Mouse (Mus musculus) liver, embryonic 13.5 days (tissue): ENCODE data around the gene Nfib. TPM values are rescaled to one million over a fixed set of nuclear protein-coding genes. Genes with fewer than 3 reads are reported as not detected.

ENCODE experiments used
- ATAC-seq: fragments of 200-750 bp; cut with Nextera tagmentation; 2 replicates; pipeline ENCODE4 v1.8.0; 2017; ENCODE audit warnings: low read depth, mild to moderate bottlenecking, moderate number of reproducible peaks, moderate library complexity
- DNase-seq: peaks from one replicate; pipeline ENCODE4 v3.0.0; 2022
- H3K27ac ChIP-seq: fragments of 300-500 bp; sonication (generic); 2 replicates; pipeline ENCODE4 v1.5.1; 2015; ENCODE audit warnings: moderate library complexity, mild to moderate bottlenecking, inconsistent platforms
- H3K27me3 ChIP-seq: fragments of 300-500 bp; sonication (generic); 2 replicates; pipeline ENCODE4 v1.6.1; 2015; ENCODE audit warnings: mild to moderate bottlenecking, inconsistent platforms
- H3K36me3 ChIP-seq: fragments of 300-500 bp; sonication (generic); 2 replicates; pipeline ENCODE4 v1.6.1; 2015; ENCODE audit warnings: mild to moderate bottlenecking, inconsistent platforms
- H3K4me1 ChIP-seq: fragments of 300-500 bp; sonication (generic); replicated peaks from 2 replicates; pipeline ENCODE4 v1.6.1; 2015; ENCODE audit warnings: inconsistent platforms
- H3K4me2 ChIP-seq: fragments of 300-500 bp; sonication (generic); 2 replicates; pipeline ENCODE4 v1.6.1; 2015; ENCODE audit warnings: inconsistent platforms, mild to moderate bottlenecking, moderate library complexity
- H3K4me3 ChIP-seq: fragments of 300-500 bp; sonication (generic); replicated peaks from 2 replicates; pipeline ENCODE4 v1.5.1; 2015; ENCODE audit warnings: mild to moderate bottlenecking, inconsistent platforms
- H3K9ac ChIP-seq: fragments of 300-500 bp; sonication (generic); 2 replicates; pipeline ENCODE4 v1.6.1; 2015; ENCODE audit warnings: mild to moderate bottlenecking, inconsistent platforms
- H3K9me3 ChIP-seq: fragments of 300-500 bp; sonication (generic); replicated peaks from 2 replicates; pipeline ENCODE4 v1.6.1; 2016; ENCODE audit warnings: inconsistent platforms
- WGBS: fragments of 180-500 bp; shearing (Covaris S2); methylation state at CpG from one replicate; pipeline ENCODE4 v1.1.7; 2015; ENCODE audit not compliant: insufficient replicate concordance; 5-methylcytosine and 5-hydroxymethylcytosine counted together
- polyA plus RNA-seq: library from polyadenylated mRNA; unstranded; fragments of >200 nt; fragmentation: Nextera tagmentation; extraction: Ambion mirVana; gene quantifications from 2 replicates; pipeline ENCODE4 v1.2.1, GENCODE M21; 2015

Nfib gene
- polyA plus RNA-seq, 1 experiment from 2014 or later, result 4.9 TPM

GRCm38 (mm10) chr4:82684088-82684715, 21.3 kb downstream of the Nfib start:
- Histone ChIP-seq H3K4me1 (no peaks in the 10 kb centered on the region), H3K27me3 (no peaks in the 10 kb centered on the region), H3K9ac (no peak overlapping the region), H3K27ac (no peak overlapping the region), H3K4me2 (no peak overlapping the region), H3K9me3 (no peaks in the 10 kb centered on the region), H3K4me3 (no peak overlapping the region), H3K36me3 (no peaks in the 10 kb centered on the region)
- no peak for ATAC-seq
- WGBS, result 57% methylated on average over 12 of the region's 12 CpGs
- no peak for DNase-seq

DNA sequence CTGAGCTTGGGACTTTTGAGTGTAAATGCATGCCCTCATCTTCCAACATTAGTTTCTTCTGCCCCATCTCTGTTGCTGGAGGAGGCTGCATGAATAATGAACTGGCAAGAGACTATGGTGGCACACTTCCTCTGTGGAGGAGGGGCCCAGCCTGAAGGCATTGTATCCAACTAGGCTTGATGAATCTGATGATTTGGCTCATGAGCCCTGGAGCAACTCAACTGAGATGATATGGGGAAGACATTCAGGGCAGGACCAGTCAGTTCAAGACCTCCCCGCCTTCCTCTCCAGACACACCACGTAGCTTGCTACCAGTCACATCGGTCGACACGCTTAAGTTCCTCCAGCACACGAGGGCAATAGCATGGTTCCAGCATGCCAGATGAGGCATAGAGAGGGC, 22.0 kb downstream of the Nfib start:
- no peak overlapping the region for H3K4me2 ChIP-seq
- no peak for DNase-seq
- H3K9ac ChIP-seq, result no peak overlapping the region
- no peak overlapping the region for H3K27ac ChIP-seq
- no peak overlapping the region for H3K4me3 ChIP-seq
- no peaks in the 10 kb centered on the region for H3K4me1 ChIP-seq
- no peaks in the 10 kb centered on the region for H3K9me3 ChIP-seq
- no peaks in the 10 kb centered on the region for H3K27me3 ChIP-seq
- 72% methylated on average over 6 of the region's 6 CpGs for WGBS
- H3K36me3 ChIP-seq, result no peaks in the 10 kb centered on the region
- no peak for ATAC-seq

- Histone ChIP-seq H3K4me1 (no peaks in the 10 kb centered on the region), H3K4me3 (no peak overlapping the region), H3K9ac (no peak overlapping the region), H3K27me3 (no peaks in the 10 kb centered on the region), H3K36me3 (no peaks in the 10 kb centered on the region), H3K9me3 (no peaks in the 10 kb centered on the region), H3K27ac (no peak overlapping the region), H3K4me2 (no peak overlapping the region)
- no peak for ATAC-seq
- DNase-seq, result no peak
- 75% methylated on average over 2 of the region's 2 CpGs for WGBS
Observed at GRCm38 (mm10) chr4:82676104-82676503, 29.4 kb downstream of the Nfib start.

DNA sequence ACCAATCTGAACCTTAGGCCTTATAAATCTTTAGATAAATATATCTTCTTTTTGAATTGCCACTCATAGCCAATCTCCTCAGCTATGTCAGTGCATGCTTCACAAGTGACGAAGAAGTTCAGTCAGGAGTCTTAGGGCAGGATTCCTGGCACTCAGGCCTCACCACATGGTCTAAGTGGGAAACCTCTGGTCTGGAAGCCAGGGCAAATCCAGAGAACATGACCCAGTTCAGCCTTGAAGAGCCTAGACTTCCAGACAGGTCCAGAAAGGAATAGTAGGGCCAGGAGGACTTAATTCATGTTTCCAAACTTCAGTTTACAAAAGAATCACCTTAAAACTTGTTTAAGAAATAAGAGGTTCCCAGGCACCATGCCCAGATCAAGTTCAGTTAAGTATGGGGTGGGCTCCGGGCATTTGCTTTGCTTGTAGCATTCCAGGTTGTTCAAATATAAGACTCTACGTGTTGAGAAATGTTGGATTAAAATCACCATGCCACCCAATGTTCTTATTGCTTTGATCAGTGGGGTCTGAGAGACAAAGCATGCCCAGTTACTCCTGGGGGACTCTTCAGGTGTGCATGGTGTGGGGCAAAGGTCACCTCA, 38.2 kb downstream of the Nfib start:
- no peaks in the 10 kb centered on the region for H3K27me3 ChIP-seq
- no peaks in the 10 kb centered on the region for H3K4me1 ChIP-seq
- H3K27ac ChIP-seq, result no peak overlapping the region
- 68% methylated on average over 3 of the region's 3 CpGs for WGBS
- DNase-seq (no peak), ATAC-seq (no peak)
- no peak overlapping the region for H3K9ac ChIP-seq
- no peaks in the 10 kb centered on the region for H3K36me3 ChIP-seq
- no peak overlapping the region for H3K4me3 ChIP-seq
- no peak overlapping the region for H3K4me2 ChIP-seq
- no peaks in the 10 kb centered on the region for H3K9me3 ChIP-seq

- Histone ChIP-seq H3K4me1 (no peaks in the 10 kb centered on the region), H3K9ac (no peak overlapping the region), H3K9me3 (no peaks in the 10 kb centered on the region), H3K27ac (no peak overlapping the region), H3K27me3 (no peaks in the 10 kb centered on the region), H3K36me3 (no peaks in the 10 kb centered on the region), H3K4me2 (no peak overlapping the region), H3K4me3 (no peak overlapping the region)
- ATAC-seq, result no peak
- no peak for DNase-seq
- 66% methylated on average over 7 of the region's 7 CpGs for WGBS
Observed at GRCm38 (mm10) chr4:82664436-82664835, 41.1 kb downstream of the Nfib start.

DNA sequence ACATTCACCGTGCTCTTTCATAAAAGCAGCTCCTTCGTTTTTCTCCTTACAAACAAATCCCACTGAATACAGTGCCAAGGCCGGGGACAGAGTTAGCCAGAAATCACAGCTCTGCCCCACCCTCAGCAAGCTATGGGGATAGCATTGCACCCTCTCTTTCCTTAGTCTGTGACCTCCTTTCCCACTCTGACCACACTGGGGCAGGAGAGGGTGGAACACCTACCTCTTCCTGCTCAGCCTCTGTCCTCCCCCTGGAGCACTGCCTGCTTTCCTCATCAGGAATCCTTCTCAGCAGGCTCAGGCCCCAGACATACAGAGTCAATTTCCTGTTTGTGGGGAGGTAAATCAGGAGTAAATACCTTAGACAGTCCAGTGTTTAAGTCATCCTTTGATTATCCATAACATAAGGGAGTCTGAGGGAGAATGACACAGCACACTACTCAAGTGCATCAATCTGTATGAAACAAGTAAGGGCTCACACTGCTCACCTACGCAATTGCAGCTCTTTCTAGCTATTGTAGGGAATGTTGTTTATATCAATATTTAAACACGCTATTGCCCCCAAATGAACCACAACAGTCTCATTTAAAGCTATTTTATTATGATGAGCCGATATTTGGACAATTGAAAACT, 41.7 kb downstream of the Nfib start:
- Histone ChIP-seq H3K4me2 (no peak overlapping the region), H3K27ac (no peak overlapping the region), H3K27me3 (no peaks in the 10 kb centered on the region), H3K4me1 (no peaks in the 10 kb centered on the region), H3K9me3 (no peaks in the 10 kb centered on the region), H3K9ac (no peak overlapping the region), H3K4me3 (no peak overlapping the region), H3K36me3 (no peaks in the 10 kb centered on the region)
- DNase-seq (no peak), ATAC-seq (no peak)
- WGBS, result 64% methylated on average over 6 of the region's 6 CpGs

DNA sequence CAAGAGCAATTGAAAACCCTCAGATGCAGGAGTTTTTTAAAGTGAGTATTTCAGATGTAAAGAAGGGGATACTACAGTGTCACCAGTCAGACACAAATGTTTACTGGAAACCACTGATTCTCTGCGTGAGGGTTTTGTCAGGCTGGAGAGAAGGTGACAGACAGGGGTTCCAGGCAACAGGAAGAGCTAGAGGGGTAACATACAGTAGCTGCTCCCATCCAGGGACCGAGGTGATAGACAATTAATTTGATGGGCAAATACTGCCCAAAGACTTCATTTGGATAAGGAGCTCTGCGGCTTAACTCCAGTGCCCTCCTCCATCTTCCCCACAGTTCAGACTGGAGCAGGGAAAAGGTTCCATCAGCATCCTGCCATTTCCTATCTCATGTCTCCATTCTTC, 42.9 kb downstream of the Nfib start:
- no peak overlapping the region for H3K4me2 ChIP-seq
- no peaks in the 10 kb centered on the region for H3K4me1 ChIP-seq
- 55% methylated on average over 3 of the region's 3 CpGs for WGBS
- no peaks in the 10 kb centered on the region for H3K27me3 ChIP-seq
- ATAC-seq, result no peak
- H3K9me3 ChIP-seq, result no peaks in the 10 kb centered on the region
- no peak overlapping the region for H3K27ac ChIP-seq
- DNase-seq, result no peak
- no peaks in the 10 kb centered on the region for H3K36me3 ChIP-seq
- no peak overlapping the region for H3K4me3 ChIP-seq
- H3K9ac ChIP-seq, result no peak overlapping the region

DNA sequence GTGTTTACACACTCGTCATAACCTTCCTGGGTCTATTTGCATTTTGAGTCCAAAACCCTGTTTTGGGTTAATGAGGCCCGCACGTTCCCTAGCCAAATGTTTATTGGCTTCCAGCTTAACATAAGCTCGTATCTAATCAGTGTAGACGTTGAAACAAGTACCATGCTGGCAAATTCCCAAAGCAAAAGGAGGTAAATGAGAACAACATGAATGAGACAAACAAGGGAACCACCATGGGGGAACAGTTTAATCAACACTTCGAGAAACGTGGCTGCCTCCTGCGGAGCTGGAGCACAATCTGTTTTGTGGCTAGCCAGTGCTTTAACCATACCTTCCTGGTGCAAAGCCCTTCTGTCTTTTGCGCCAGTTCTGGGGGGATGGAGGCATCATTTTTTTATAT, 43.3 kb downstream of the Nfib start:
- ATAC-seq, result no peak
- Histone ChIP-seq H3K36me3 (no peaks in the 10 kb centered on the region), H3K9me3 (no peaks in the 10 kb centered on the region), H3K4me3 (no peak overlapping the region), H3K4me2 (no peak overlapping the region), H3K9ac (no peak overlapping the region), H3K27me3 (no peaks in the 10 kb centered on the region), H3K4me1 (no peaks in the 10 kb centered on the region), H3K27ac (no peak overlapping the region)
- DNase-seq, result no peak
- 52% methylated on average over 9 of the region's 9 CpGs for WGBS

GRCm38 (mm10) chr4:82661215-82661614, 44.3 kb downstream of the Nfib start:
- WGBS, result 79% methylated on average over 7 of the region's 7 CpGs
- H3K4me3 ChIP-seq, result no peak overlapping the region
- no peak overlapping the region for H3K9ac ChIP-seq
- H3K4me1 ChIP-seq, result no peaks in the 10 kb centered on the region
- no peaks in the 10 kb centered on the region for H3K9me3 ChIP-seq
- DNase-seq, result no peak
- no peak overlapping the region for H3K27ac ChIP-seq
- H3K4me2 ChIP-seq, result no peak overlapping the region
- H3K27me3 ChIP-seq, result no peaks in the 10 kb centered on the region
- no peaks in the 10 kb centered on the region for H3K36me3 ChIP-seq
- no peak for ATAC-seq

- 17% methylated on average over 5 of the region's 5 CpGs for WGBS
- Histone ChIP-seq H3K4me1 (no peaks in the 10 kb centered on the region), H3K27me3 (no peaks in the 10 kb centered on the region), H3K36me3 (no peaks in the 10 kb centered on the region), H3K27ac (no peak overlapping the region), H3K4me3 (no peak overlapping the region), H3K9ac (no peak overlapping the region), H3K4me2 (no peak overlapping the region), H3K9me3 (no peaks in the 10 kb centered on the region)
- no peak for DNase-seq
- no peak for ATAC-seq
Observed at GRCm38 (mm10) chr4:82645679-82646078, 59.9 kb downstream of the Nfib start.

DNA sequence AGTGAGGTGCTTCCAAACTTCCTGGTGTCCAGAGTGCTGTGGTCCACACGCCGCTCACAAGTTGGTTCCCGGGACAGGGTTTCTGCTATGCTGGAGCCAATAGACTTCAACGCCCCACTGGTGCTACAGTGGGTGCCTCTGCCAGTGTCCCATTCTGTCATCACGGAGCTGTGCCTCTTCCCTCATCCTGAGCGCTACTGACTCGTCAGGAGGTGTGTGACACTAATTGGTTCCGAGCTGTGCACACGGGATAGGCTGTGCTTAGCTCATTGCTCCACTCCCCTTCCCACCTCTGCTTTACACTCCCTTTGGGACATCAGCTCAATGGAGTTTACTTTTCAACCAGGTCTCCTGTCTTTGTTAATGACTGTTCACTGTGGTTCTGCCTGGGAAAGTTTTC, 60.8 kb downstream of the Nfib start:
- Histone ChIP-seq H3K36me3 (no peaks in the 10 kb centered on the region), H3K4me3 (no peak overlapping the region), H3K9me3 (no peaks in the 10 kb centered on the region), H3K9ac (no peak overlapping the region), H3K4me1 (no peaks in the 10 kb centered on the region), H3K4me2 (no peak overlapping the region), H3K27ac (no peak overlapping the region), H3K27me3 (no peaks in the 10 kb centered on the region)
- no peak for ATAC-seq
- 72% methylated on average over 9 of the region's 9 CpGs for WGBS
- no peak for DNase-seq

DNA sequence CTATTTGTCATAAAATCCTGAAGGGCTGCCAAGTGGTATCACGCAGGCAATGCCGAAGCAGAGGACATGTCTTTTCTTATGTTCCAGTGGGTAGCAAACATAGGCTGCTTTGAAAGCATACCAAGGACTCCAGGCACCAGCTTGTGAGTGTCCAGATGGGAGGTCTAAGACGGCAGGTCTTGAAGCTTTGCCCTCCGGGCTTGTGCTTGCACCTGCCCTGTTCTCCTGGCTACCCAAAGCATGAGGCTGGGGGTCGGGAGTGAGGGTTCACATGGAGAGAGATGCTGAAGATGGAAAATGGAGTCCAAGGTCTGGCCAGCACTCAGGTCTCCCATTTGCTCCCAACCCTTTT, 61.8 kb downstream of the Nfib start:
- 74% methylated on average over 5 of the region's 5 CpGs for WGBS
- no peaks in the 10 kb centered on the region for H3K27me3 ChIP-seq
- ATAC-seq (no peak), DNase-seq (no peak)
- no peak overlapping the region for H3K27ac ChIP-seq
- no peaks in the 10 kb centered on the region for H3K9me3 ChIP-seq
- H3K9ac ChIP-seq, result no peak overlapping the region
- H3K4me3 ChIP-seq, result no peak overlapping the region
- H3K4me2 ChIP-seq, result no peak overlapping the region
- no peaks in the 10 kb centered on the region for H3K36me3 ChIP-seq
- H3K4me1 ChIP-seq, result no peaks in the 10 kb centered on the region
